Mouse (Mus musculus): Measurements from ENCODE around the gene Gm17349. TPM values are rescaled to one million over a fixed set of nuclear protein-coding genes. Genes with fewer than 3 reads are reported as not detected.

Gene Gm17349
- polyA plus RNA-seq, 1 experiment from 2014 or later: not detected

GRCm38 (mm10) chr15:99713569-99713968 is 8.3 kb upstream of the Gm17349 start:
- no peak for TF ChIP-seq CTCF (IDR thresholded peaks at IDR 0.05; ENCODE audit: low read depth)
- Histone ChIP-seq H3K27me3 (ENCODE audit: insufficient read depth, low read length) (no peaks in the 10 kb centered on the region), H3K4me1 (ENCODE audit: insufficient read depth) (no peaks in the 10 kb centered on the region), H3K9me3 (ENCODE audit: low read depth, low read length) (no peaks in the 10 kb centered on the region), H3K27ac (ENCODE audit: low read depth) (no peak overlapping the region), H3K4me3 (ENCODE audit: low read depth, low read length) (no peak overlapping the region), H3K9ac (no peak overlapping the region), H3K4me2 (no peak overlapping the region), H3K36me3 (ENCODE audit: insufficient read depth) (peaks cover 68% of the 10 kb centered on the region)
- ATAC-seq (ENCODE audit: insufficient read depth): 0 out of 2 replicates have a peak, but pooled peaks have one; percentile 9
- DNase-seq: no peak
- WGBS: 93% methylated on average over 3 of the region's 3 CpGs

GRCm38 (mm10) chr15:99712666-99713559 is 7.6 kb upstream of the Gm17349 start:
- Histone ChIP-seq H3K4me2 (no peak overlapping the region), H3K4me1 (ENCODE audit: insufficient read depth) (no peaks in the 10 kb centered on the region), H3K27me3 (ENCODE audit: insufficient read depth, low read length) (no peaks in the 10 kb centered on the region), H3K27ac (ENCODE audit: low read depth) (no peak overlapping the region), H3K9me3 (ENCODE audit: low read depth, low read length) (no peaks in the 10 kb centered on the region), H3K36me3 (ENCODE audit: insufficient read depth) (peaks cover 75% of the 10 kb centered on the region), H3K9ac (no peak overlapping the region), H3K4me3 (ENCODE audit: low read depth, low read length) (no peak overlapping the region)
- DNase-seq (no peak), ATAC-seq (ENCODE audit: insufficient read depth) (no peak)
- TF ChIP-seq CTCF (IDR thresholded peaks at IDR 0.05; ENCODE audit: low read depth): no peak
- 74% methylated on average over 13 of the region's 13 CpGs for WGBS

DNA sequence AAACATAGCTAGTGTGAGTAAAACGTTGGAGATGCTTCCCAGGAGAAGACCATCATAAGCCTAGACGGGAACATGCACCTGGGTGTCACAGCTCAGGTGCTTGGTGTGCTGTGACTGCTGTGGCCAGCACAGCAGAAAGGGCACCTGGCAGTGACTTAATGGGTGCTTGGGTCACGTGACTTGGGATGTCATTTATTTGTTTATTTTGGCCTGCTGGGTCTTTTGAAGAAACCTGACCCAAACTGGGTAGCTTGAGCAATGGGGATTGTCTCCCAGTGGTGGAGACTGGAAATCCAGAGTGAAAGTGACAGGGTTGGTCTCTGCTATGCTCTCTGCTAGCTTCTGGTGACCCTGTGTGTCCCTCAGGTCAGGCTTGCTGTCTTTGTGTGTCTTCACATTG is 6.2 kb upstream of the Gm17349 start:
- no peak overlapping the region for H3K4me2 ChIP-seq
- no peaks in the 10 kb centered on the region for H3K9me3 ChIP-seq (ENCODE audit: low read depth, low read length)
- WGBS: 57% methylated on average over 3 of the region's 3 CpGs
- peaks cover 88% of the 10 kb centered on the region for H3K36me3 ChIP-seq (ENCODE audit: insufficient read depth)
- ATAC-seq (ENCODE audit: insufficient read depth): no peak
- no peaks in the 10 kb centered on the region for H3K4me1 ChIP-seq (ENCODE audit: insufficient read depth)
- no peak overlapping the region for H3K4me3 ChIP-seq (ENCODE audit: low read depth, low read length)
- DNase-seq: no peak
- H3K9ac ChIP-seq: no peak overlapping the region
- no peak overlapping the region for H3K27ac ChIP-seq (ENCODE audit: low read depth)
- TF ChIP-seq CTCF (IDR thresholded peaks at IDR 0.05; ENCODE audit: low read depth): no peak
- no peaks in the 10 kb centered on the region for H3K27me3 ChIP-seq (ENCODE audit: insufficient read depth, low read length)

DNA sequence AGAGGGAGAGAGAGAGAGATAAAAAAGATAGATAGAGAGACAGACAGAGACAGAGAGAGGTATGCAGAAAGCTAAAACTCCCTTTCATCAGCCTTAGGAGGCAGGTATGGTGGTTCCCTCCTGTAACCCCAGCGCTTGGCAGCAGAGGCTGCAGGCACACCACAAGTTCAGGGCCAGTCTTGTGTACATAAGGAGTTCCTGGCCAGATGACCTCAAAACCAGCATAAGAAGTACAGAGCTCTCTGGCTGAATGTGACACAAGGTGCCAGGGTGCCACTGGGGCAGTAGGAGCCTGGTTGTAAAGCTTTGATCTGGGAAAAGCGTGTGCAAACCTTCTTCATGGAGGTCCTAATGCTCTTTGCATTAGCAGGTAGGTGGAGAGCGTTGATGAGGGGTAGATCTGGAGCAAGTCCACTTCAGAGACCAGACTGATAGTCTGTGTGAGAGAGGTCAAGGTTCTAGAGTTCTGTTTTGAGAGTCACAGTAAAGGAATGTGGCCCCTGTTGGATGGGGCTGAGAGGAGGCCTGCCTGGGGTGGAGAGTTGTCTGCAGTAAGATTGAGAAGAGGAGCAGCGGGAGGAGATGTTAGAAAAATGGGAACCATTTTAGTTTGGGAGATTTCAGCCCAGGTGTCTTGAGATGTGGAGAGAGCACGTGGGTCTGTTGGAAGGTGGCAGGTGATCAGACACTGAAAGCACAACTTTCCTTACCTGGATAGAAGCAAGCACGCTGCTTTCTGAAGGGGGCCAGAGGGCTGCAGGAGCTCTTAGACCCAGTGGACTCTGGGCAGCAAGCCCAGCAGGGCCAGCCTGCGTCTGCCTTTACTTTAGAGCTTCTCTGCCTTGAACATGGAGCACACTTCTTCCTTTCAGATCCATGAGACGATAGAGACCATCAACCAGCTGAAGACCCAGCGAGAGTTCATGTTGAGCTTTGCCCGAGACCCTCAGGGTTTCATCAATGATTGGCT is 5.2 kb upstream of the Gm17349 start:
- H3K27me3 ChIP-seq (ENCODE audit: insufficient read depth, low read length): no peaks in the 10 kb centered on the region
- H3K4me2 ChIP-seq: no peak overlapping the region
- H3K27ac ChIP-seq (ENCODE audit: low read depth): no peak overlapping the region
- ATAC-seq (ENCODE audit: insufficient read depth): no peak
- H3K4me1 ChIP-seq (ENCODE audit: insufficient read depth): no peaks in the 10 kb centered on the region
- H3K4me3 ChIP-seq (ENCODE audit: low read depth, low read length): no peak overlapping the region
- 85% methylated on average over 10 of the region's 10 CpGs for WGBS
- DNase-seq: no peak
- TF ChIP-seq CTCF (IDR thresholded peaks at IDR 0.05; ENCODE audit: low read depth): no peak
- peaks cover 96% of the 10 kb centered on the region for H3K36me3 ChIP-seq (ENCODE audit: insufficient read depth)
- H3K9me3 ChIP-seq (ENCODE audit: low read depth, low read length): no peaks in the 10 kb centered on the region
- H3K9ac ChIP-seq: no peak overlapping the region

GRCm38 (mm10) chr15:99708176-99708575 is 2.9 kb upstream of the Gm17349 start:
- Histone ChIP-seq H3K36me3 (ENCODE audit: insufficient read depth) (peaks cover 93% of the 10 kb centered on the region), H3K4me3 (ENCODE audit: low read depth, low read length) (no peak overlapping the region), H3K27ac (ENCODE audit: low read depth) (no peak overlapping the region), H3K4me2 (no peak overlapping the region), H3K4me1 (ENCODE audit: insufficient read depth) (no peaks in the 10 kb centered on the region), H3K9me3 (ENCODE audit: low read depth, low read length) (no peaks in the 10 kb centered on the region), H3K9ac (no peak overlapping the region), H3K27me3 (ENCODE audit: insufficient read depth, low read length) (no peaks in the 10 kb centered on the region)
- TF ChIP-seq CTCF (IDR thresholded peaks at IDR 0.05; ENCODE audit: low read depth): no peak
- no peak for ATAC-seq (ENCODE audit: insufficient read depth)
- WGBS: 91% methylated on average over 13 of the region's 13 CpGs
- DNase-seq: no peak

GRCm38 (mm10) chr15:99704881-99705280 is 409 bp downstream of the Gm17349 start:
- H3K9ac ChIP-seq: peak overlapping the region; percentile 16
- no peaks in the 10 kb centered on the region for H3K27me3 ChIP-seq (ENCODE audit: insufficient read depth, low read length)
- ATAC-seq (ENCODE audit: insufficient read depth): no peak
- H3K27ac ChIP-seq (ENCODE audit: low read depth): peak overlapping the region; percentile 46; the same call in 1 of the 2 replicates
- peak overlapping the region; percentile 29; the same call in 1 of the 2 replicates for H3K4me2 ChIP-seq
- no peak for TF ChIP-seq CTCF (IDR thresholded peaks at IDR 0.05; ENCODE audit: low read depth)
- H3K36me3 ChIP-seq (ENCODE audit: insufficient read depth): peaks cover 61% of the 10 kb centered on the region
- H3K4me1 ChIP-seq (ENCODE audit: insufficient read depth): peaks cover 4% of the 10 kb centered on the region; the same call in 1 of the 2 replicates
- no peak for DNase-seq
- no peak overlapping the region for H3K4me3 ChIP-seq (ENCODE audit: low read depth, low read length)
- H3K9me3 ChIP-seq (ENCODE audit: low read depth, low read length): no peaks in the 10 kb centered on the region
- 78% methylated on average over 7 of the region's 7 CpGs for WGBS
